Mouse (Mus musculus) small intestine, adult 2 months (tissue): ENCODE measurements at regions not wholly inside any gene's neighbourhood (a gene's known extent, or its start where the extent isn't known, plus 50 kb on each side); places are given as distances from the start of the nearest gene placed in this dataset.

Experiments used
- H3K27ac ChIP-seq: fragments of 200-500 bp; 2 replicates; pipeline ENCODE4 v1.5.1; 2012; ENCODE audit warnings: low read depth, low read length, control low read depth, inconsistent platforms; ENCODE audit not compliant: insufficient read depth
- H3K27me3 ChIP-seq: fragments of 200-500 bp; 2 replicates; pipeline ENCODE4 v1.6.1; 2012; ENCODE audit warnings: mild to moderate bottlenecking, moderate library complexity, low read length, inconsistent platforms; ENCODE audit not compliant: control insufficient read depth, insufficient read depth
- H3K36me3 ChIP-seq: fragments of 200-500 bp; 2 replicates; pipeline ENCODE4 v1.6.1; 2012; ENCODE audit warnings: mild to moderate bottlenecking, low read length, control low read depth, inconsistent platforms; ENCODE audit not compliant: control insufficient read depth, insufficient read depth
- H3K4me1 ChIP-seq: fragments of 200-500 bp; 2 replicates; pipeline ENCODE4 v1.6.1; 2012; ENCODE audit warnings: low read length, inconsistent platforms, mixed read lengths; ENCODE audit not compliant: control insufficient read depth, insufficient read depth, insufficient read length
- H3K4me3 ChIP-seq: fragments of 200-500 bp; 2 replicates; pipeline ENCODE4 v1.5.1; 2012; ENCODE audit warnings: low read depth, mild to moderate bottlenecking, control low read depth, inconsistent platforms, low read length, moderate library complexity
- CTCF ChIP-seq: fragments of 200-500 bp; IDR thresholded peaks from 2 replicates; pipeline ENCODE4 v1.5.1; 2012; ENCODE audit warnings: low read depth, mild to moderate bottlenecking, control low read depth, inconsistent platforms, low read length, moderate library complexity, mixed read lengths; ENCODE audit not compliant: insufficient replicate concordance, insufficient read length; ENCODE audit errors: extremely low read depth
- POLR2A ChIP-seq: fragments of 200-500 bp; IDR thresholded peaks from 2 replicates; pipeline ENCODE4 v1.6.1; 2012; ENCODE audit warnings: low read depth, mild to moderate bottlenecking, control low read depth, inconsistent platforms, low read length, moderate library complexity
- WGBS: fragments of 180-500 bp; shearing (Covaris S2); methylation state at CpG from one replicate; pipeline ENCODE4 v1.1.7; 2018; 5-methylcytosine and 5-hydroxymethylcytosine counted together

- Histone ChIP-seq H3K4me1 (no peaks in the 10 kb centered on the region), H3K36me3 (no peaks in the 10 kb centered on the region), H3K27ac (no peak overlapping the region), H3K4me3 (no peak overlapping the region), H3K27me3 (no peaks in the 10 kb centered on the region)
- 18% methylated on average over 1 of the region's 1 CpGs for WGBS
- no peak for TF ChIP-seq POLR2A
- no peak for TF ChIP-seq CTCF
These were observed 88.2 kb downstream of the Tpra1 start for GRCm38 (mm10) chr6:88990300-88990685.

GRCm38 (mm10) chr6:88995077-88995476, 93.0 kb downstream of the Tpra1 start:
- H3K4me3 ChIP-seq, result no peak overlapping the region
- 70% methylated on average over 3 of the region's 3 CpGs for WGBS
- H3K27me3 ChIP-seq, result no peaks in the 10 kb centered on the region
- no peaks in the 10 kb centered on the region for H3K36me3 ChIP-seq
- no peaks in the 10 kb centered on the region for H3K4me1 ChIP-seq
- TF ChIP-seq POLR2A (no peak), CTCF (no peak)
- H3K27ac ChIP-seq, result no peak overlapping the region

GRCm38 (mm10) chr6:88998927-88999722, 97.1 kb downstream of the Tpra1 start:
- 80% methylated on average over 3 of the region's 3 CpGs for WGBS

GRCm38 (mm10) chr6:89000359-89000758, 98.3 kb downstream of the Tpra1 start:
- Histone ChIP-seq H3K27me3 (no peaks in the 10 kb centered on the region), H3K36me3 (no peaks in the 10 kb centered on the region), H3K4me1 (no peaks in the 10 kb centered on the region), H3K27ac (no peak overlapping the region), H3K4me3 (no peak overlapping the region)
- TF ChIP-seq CTCF (no peak), POLR2A (no peak)
- WGBS, result 35% methylated on average over 14 of the region's 14 CpGs

More at GRCm38 (mm10) chr6:88998927-88999722, 97.1 kb downstream of the Tpra1 start:
- Histone ChIP-seq H3K4me3 (no peak overlapping the region), H3K27ac (no peak overlapping the region), H3K36me3 (no peaks in the 10 kb centered on the region), H3K27me3 (no peaks in the 10 kb centered on the region), H3K4me1 (no peaks in the 10 kb centered on the region)
- TF ChIP-seq POLR2A, result no peak
- TF ChIP-seq CTCF, result no peak

GRCm38 (mm10) chr6:89003197-89003923, 101.3 kb downstream of the Tpra1 start:
- no peaks in the 10 kb centered on the region for H3K27me3 ChIP-seq
- no peak overlapping the region for H3K27ac ChIP-seq
- H3K4me3 ChIP-seq, result no peak overlapping the region
- no peaks in the 10 kb centered on the region for H3K36me3 ChIP-seq
- H3K4me1 ChIP-seq, result peaks cover 3% of the 10 kb centered on the region
- TF ChIP-seq POLR2A (no peak), CTCF (no peak)
- WGBS, result 51% methylated on average over 6 of the region's 6 CpGs

- Histone ChIP-seq H3K4me3 (no peak overlapping the region), H3K27ac (no peak overlapping the region), H3K27me3 (no peaks in the 10 kb centered on the region; the same call in 1 of the 2 replicates), H3K36me3 (no peaks in the 10 kb centered on the region), H3K4me1 (peaks cover 5% of the 10 kb centered on the region)
- TF ChIP-seq CTCF (no peak), POLR2A (no peak)
- 48% methylated on average over 4 of the region's 4 CpGs for WGBS
These were observed 103.0 kb downstream of the Tpra1 start for GRCm38 (mm10) chr6:89005094-89005493.

- Histone ChIP-seq H3K27me3 (no peaks in the 10 kb centered on the region; the same call in 1 of the 2 replicates), H3K36me3 (no peaks in the 10 kb centered on the region), H3K27ac (no peak overlapping the region), H3K4me3 (no peak overlapping the region), H3K4me1 (peaks cover 5% of the 10 kb centered on the region)
- 60% methylated on average over 17 of the region's 17 CpGs for WGBS
- TF ChIP-seq POLR2A, result no peak
- no peak for TF ChIP-seq CTCF
These were observed 104.9 kb downstream of the Tpra1 start for GRCm38 (mm10) chr6:89006997-89007396.
